Mouse (Mus musculus) midbrain, embryonic 16.5 days (tissue): ENCODE results near the gene Rab2b. TPM values are rescaled to one million over a fixed set of nuclear protein-coding genes. Genes with fewer than 3 reads are reported as not detected.

ENCODE experiments used
- polyA plus RNA-seq: library from polyadenylated mRNA; unstranded; fragments of >200 nt; fragmentation: Nextera tagmentation; extraction: Ambion mirVana; gene quantifications from 2 replicates; pipeline ENCODE4 v1.2.1, GENCODE M21; 2015

Gene Rab2b
- polyA plus RNA-seq, 1 experiment from 2014 or later, result 62.5 TPM

Other genes starting within 250 kb of the Rab2b start
- not detected in 2 replicates for gene Olfr221, start 237.1 kb downstream of the Rab2b start, polyA plus RNA-seq
- 449 and 518 TPM in 2 replicates for gene Hnrnpc, start 175.5 kb downstream of the Rab2b start, polyA plus RNA-seq
- gene Rpgrip1, start 168.8 kb downstream of the Rab2b start, polyA plus RNA-seq, result 45.9 and 46.5 TPM in 2 replicates
- 38.0 and 46.6 TPM in 2 replicates for gene Supt16, start 82.1 kb downstream of the Rab2b start, polyA plus RNA-seq
- 43.1 and 45.5 TPM in 2 replicates for gene Chd8, start 21.8 kb downstream of the Rab2b start, polyA plus RNA-seq
- 51.8 and 55.6 TPM in 2 replicates for gene Tox4, start 399 bp downstream of the Rab2b start, polyA plus RNA-seq
- gene Mettl3, start 25.6 kb upstream of the Rab2b start, polyA plus RNA-seq, result 46.9 and 48.1 TPM in 2 replicates
- 47.5 and 49.0 TPM in 2 replicates for gene Sall2, start 49.2 kb upstream of the Rab2b start, polyA plus RNA-seq
- gene Olfr1513, start 76.9 kb upstream of the Rab2b start, polyA plus RNA-seq, result not detected in 2 replicates
- gene Olfr1512, start 99.6 kb upstream of the Rab2b start, polyA plus RNA-seq, result 0.11 TPM in 1 of 2 replicates, not detected in the other
- 0.16 and 0.51 TPM in 2 replicates for gene Olfr1511, start 117.8 kb upstream of the Rab2b start, polyA plus RNA-seq
- not detected in 2 replicates for gene Olfr1510, start 134.8 kb upstream of the Rab2b start, polyA plus RNA-seq
- not detected in 2 replicates for gene Olfr1509, start 163.4 kb upstream of the Rab2b start, polyA plus RNA-seq
- not detected in 2 replicates for gene Olfr1508, start 187.9 kb upstream of the Rab2b start, polyA plus RNA-seq
- gene Olfr1507, start 216.2 kb upstream of the Rab2b start, polyA plus RNA-seq, result 0.11 TPM in 1 of 2 replicates, not detected in the other